Mouse (Mus musculus) embryonic facial prominence, embryonic 13.5 days (tissue): Measurements from ENCODE around the gene Oas2. TPM values are rescaled to one million over a fixed set of nuclear protein-coding genes. Genes with fewer than 3 reads are reported as not detected.

Experiments
- ATAC-seq: fragments of 200-750 bp; cut with Nextera tagmentation; 2 replicates; pipeline ENCODE4 v1.8.0; 2017; ENCODE audit warnings: low read depth; ENCODE audit not compliant: insufficient number of reproducible peaks, insufficient read depth, low FRiP score, low TSS enrichment
- H3K27ac ChIP-seq: fragments of 300-500 bp; sonication (generic); 2 replicates; pipeline ENCODE4 v1.5.1; 2015; ENCODE audit warnings: moderate library complexity, mild to moderate bottlenecking, inconsistent platforms
- H3K27me3 ChIP-seq: fragments of 300-500 bp; sonication (generic); 2 replicates; pipeline ENCODE4 v1.6.1; 2015; ENCODE audit warnings: mild to moderate bottlenecking, inconsistent platforms
- H3K36me3 ChIP-seq: fragments of 300-500 bp; sonication (generic); 2 replicates; pipeline ENCODE4 v1.6.1; 2015; ENCODE audit warnings: mild to moderate bottlenecking, inconsistent platforms
- H3K4me1 ChIP-seq: fragments of 300-500 bp; sonication (generic); 2 replicates; pipeline ENCODE4 v1.6.1; 2015; ENCODE audit warnings: inconsistent platforms
- H3K4me2 ChIP-seq: fragments of 300-500 bp; sonication (generic); 2 replicates; pipeline ENCODE4 v1.6.1; 2015; ENCODE audit warnings: moderate library complexity, mild to moderate bottlenecking, inconsistent platforms
- H3K4me3 ChIP-seq: fragments of 300-500 bp; sonication (generic); 2 replicates; pipeline ENCODE4 v1.5.1; 2015; ENCODE audit warnings: mild to moderate bottlenecking, inconsistent platforms
- H3K9ac ChIP-seq: fragments of 300-500 bp; sonication (generic); 2 replicates; pipeline ENCODE4 v1.6.1; 2015; ENCODE audit warnings: mild to moderate bottlenecking, inconsistent platforms
- H3K9me3 ChIP-seq: fragments of 300-500 bp; sonication (generic); 2 replicates; pipeline ENCODE4 v1.6.1; 2016; ENCODE audit warnings: inconsistent platforms
- whole genome bisulfite sequencing: fragments of 180-500 bp; shearing (Covaris S2); methylation state at CpG from one replicate; pipeline ENCODE4 v1.1.7; 2015; ENCODE audit warnings: mixed read lengths; 5-methylcytosine and 5-hydroxymethylcytosine counted together
- polyA plus RNA-seq: library from polyadenylated mRNA; unstranded; fragments of >200 nt; fragmentation: Nextera tagmentation; extraction: Ambion mirVana; gene quantifications from 2 replicates; pipeline ENCODE4 v1.2.1, GENCODE M21; 2015

The Oas2 gene
- polyA plus RNA-seq, 1 experiment from 2014 or later, result 0.38 TPM

DNA sequence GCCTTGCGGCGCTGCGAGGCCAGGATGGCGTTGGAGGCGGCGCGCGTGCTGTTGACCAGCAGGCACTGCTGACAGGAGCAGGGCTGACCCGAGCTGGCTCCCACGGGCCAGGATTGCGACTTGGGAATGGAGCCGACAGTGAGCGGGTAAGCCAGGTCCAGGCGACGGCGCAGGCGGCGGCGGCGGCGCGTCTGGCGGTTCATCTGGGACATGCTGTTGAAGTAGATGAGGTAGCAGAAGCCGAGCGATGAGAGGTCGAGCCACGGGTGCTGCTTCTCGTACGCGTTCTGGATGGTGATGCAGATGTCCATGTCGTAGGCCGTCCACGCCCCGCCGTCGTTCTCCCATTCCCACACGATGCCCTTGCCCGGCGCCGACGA lies 55.0 kb downstream of the Oas2 start:
- ATAC-seq, result no peak
- 0 out of 2 replicates have a peak, but pooled peaks cover 14% of the 10 kb centered on the region for H3K4me1 ChIP-seq
- peak overlapping the region; percentile 46; the same call in 1 of the 2 replicates for H3K9ac ChIP-seq
- H3K36me3 ChIP-seq, result peaks cover 7% of the 10 kb centered on the region; the same call in 1 of the 2 replicates
- no peaks in the 10 kb centered on the region for H3K9me3 ChIP-seq
- WGBS, result 6% methylated on average over 41 of the region's 41 CpGs
- H3K27ac ChIP-seq, result no peak overlapping the region
- peak overlapping the region; percentile 50 for H3K4me2 ChIP-seq
- H3K27me3 ChIP-seq, result peaks cover 77% of the 10 kb centered on the region
- peak overlapping the region; percentile 28 for H3K4me3 ChIP-seq

DNA sequence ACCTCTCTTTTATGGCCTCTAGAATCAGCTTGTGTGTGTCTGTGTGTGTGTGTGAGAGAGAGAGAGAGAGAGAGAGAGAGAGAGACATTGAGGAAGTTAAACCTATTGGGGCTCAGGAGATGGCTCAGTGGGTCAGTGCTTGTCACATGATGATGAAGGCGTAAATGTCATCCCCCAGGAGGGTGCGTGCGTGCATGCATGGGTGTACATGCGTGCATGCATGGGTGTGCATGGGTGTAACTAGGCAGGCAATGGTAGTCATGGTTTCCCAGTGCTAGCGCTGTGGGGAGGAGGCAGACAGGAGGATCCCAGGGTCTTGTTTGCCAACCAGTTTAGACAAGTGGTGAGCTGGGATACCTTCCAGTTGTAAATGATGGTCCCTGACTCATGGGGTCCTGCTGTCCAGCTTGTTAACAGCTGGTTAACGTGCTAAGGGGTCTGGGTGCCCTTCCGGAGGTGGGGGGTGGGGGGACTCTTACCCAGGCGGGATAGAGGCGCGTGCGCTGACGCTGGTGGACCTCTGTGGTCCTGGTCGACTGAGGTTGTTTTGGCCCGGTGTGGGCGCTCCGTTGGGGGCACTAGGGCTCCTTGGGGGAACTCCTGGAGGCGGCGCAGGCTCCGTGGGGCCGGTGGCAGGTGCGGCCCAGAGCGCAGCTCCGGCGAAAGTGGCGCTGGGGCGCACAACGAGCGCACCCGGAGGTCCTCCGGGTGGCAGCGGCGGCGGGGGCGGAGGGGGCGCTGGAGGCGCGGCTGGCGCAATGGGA lies 55.5 kb downstream of the Oas2 start:
- H3K4me3 ChIP-seq, result peak overlapping the region; percentile 28
- H3K36me3 ChIP-seq, result peaks cover 7% of the 10 kb centered on the region; the same call in 1 of the 2 replicates
- H3K4me2 ChIP-seq, result peak overlapping the region; percentile 50
- 0 out of 2 replicates have a peak, but pooled peaks cover 11% of the 10 kb centered on the region for H3K4me1 ChIP-seq
- ATAC-seq, result no peak
- peaks cover 74% of the 10 kb centered on the region for H3K27me3 ChIP-seq
- WGBS, result 15% methylated on average over 38 of the region's 38 CpGs
- no peak overlapping the region for H3K27ac ChIP-seq
- H3K9me3 ChIP-seq, result no peaks in the 10 kb centered on the region
- H3K9ac ChIP-seq, result peak overlapping the region; percentile 46; the same call in 1 of the 2 replicates

DNA sequence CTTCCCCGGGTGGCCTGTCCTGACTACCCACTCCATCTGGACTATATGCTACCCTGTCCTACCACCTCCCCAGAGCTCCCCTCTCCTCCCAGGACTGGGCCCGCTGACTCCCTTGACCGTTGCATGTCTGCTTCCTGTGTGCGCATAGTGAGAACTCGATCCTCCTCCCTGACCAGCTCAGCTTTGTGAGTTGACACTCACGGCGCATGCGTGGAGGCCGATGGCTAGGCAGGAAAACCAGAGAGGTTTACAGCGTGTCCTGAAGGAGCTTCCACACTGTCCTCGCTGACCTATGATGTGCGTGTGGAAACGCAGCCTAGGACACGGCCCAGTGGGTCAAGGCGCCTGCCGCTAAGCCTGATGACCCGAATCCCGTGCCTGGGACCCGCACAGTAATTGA lies 57.6 kb downstream of the Oas2 start:
- no peak for ATAC-seq

DNA sequence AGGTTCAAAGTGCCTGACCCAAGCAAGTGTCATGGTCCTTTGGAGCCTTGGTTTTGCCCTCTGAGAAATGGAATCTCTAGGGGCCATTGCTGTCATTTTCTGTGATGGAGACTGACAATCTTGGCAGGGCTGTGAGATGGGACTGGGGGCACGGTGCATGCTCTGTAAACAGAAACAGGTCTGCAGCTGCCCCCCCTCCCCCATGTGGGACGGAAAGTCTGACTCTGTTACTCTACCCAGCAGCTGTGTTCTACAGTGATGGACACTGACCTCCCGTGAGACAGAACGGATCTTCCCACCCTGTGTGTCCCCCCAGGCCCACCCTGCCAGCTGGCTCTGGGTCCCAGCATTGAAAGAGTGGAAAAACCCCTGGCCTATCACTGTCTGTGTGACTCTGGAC lies 59.2 kb downstream of the Oas2 start:
- Histone ChIP-seq H3K4me2 (no peak overlapping the region), H3K27me3 (peaks cover 55% of the 10 kb centered on the region), H3K27ac (no peak overlapping the region), H3K36me3 (peaks cover 7% of the 10 kb centered on the region; the same call in 1 of the 2 replicates), H3K9me3 (no peaks in the 10 kb centered on the region), H3K4me3 (no peak overlapping the region), H3K9ac (no peak overlapping the region), H3K4me1 (0 out of 2 replicates have a peak, but pooled peaks cover 5% of the 10 kb centered on the region)
- ATAC-seq, result no peak
- 51% methylated on average over 4 of the region's 4 CpGs for WGBS

More for the DNA sequence above, 57.6 kb downstream of the Oas2 start:
- peaks cover 7% of the 10 kb centered on the region; the same call in 1 of the 2 replicates for H3K36me3 ChIP-seq
- no peaks in the 10 kb centered on the region for H3K9me3 ChIP-seq
- H3K4me3 ChIP-seq, result no peak overlapping the region
- 74% methylated on average over 19 of the region's 19 CpGs for WGBS
- H3K4me2 ChIP-seq, result no peak overlapping the region
- no peak overlapping the region for H3K9ac ChIP-seq
- peaks cover 58% of the 10 kb centered on the region for H3K27me3 ChIP-seq
- H3K27ac ChIP-seq, result no peak overlapping the region
- H3K4me1 ChIP-seq, result 0 out of 2 replicates have a peak, but pooled peaks cover 5% of the 10 kb centered on the region

DNA sequence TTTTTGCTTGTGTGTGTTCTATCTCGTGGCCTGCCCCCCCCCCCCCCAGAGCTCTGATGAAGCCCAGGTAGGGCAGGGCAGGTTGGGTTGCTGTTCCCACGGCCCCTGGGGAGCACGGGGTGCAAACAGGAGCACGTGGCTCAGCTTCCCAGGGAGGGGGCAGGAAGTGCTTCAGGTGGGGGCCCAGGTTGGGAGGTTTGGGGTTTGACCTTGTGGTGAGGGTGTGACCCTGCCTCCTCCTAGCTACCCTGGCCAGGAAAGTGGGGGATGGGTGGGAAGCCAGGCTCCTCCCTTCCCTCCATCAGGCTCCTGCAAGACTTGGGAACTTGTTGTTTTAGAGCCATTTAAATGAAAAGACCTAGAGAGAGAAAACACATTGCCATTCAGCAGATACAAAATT lies 61.2 kb downstream of the Oas2 start:
- Histone ChIP-seq H3K9me3 (0 out of 2 replicates have a peak, but pooled peaks cover 4% of the 10 kb centered on the region), H3K4me3 (no peak overlapping the region), H3K4me2 (no peak overlapping the region), H3K27ac (no peak overlapping the region), H3K9ac (no peak overlapping the region), H3K27me3 (peaks cover 55% of the 10 kb centered on the region), H3K4me1 (no peaks in the 10 kb centered on the region), H3K36me3 (no peaks in the 10 kb centered on the region)
- ATAC-seq, result no peak
- 39% methylated on average over 4 of the region's 4 CpGs for WGBS

DNA sequence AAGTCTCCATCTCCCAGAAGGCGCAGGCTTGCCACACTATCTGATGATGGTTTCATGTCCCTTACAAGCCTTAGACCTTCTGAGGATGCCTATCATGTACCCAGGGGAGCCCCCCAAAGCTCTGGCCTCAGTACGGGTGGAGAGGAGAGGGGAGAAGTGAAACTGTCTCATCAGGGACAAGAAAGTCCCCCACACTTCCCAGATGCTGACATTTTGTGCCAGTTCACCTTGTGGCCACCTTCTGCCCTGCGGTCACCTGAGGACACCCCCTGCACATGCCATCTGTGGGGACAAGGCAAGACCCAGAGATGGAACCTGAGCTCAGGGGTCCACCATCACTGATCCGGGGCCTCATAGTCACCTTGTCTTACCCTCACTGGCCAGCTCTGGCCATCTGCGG lies 61.8 kb downstream of the Oas2 start:
- no peak for ATAC-seq
- Histone ChIP-seq H3K36me3 (no peaks in the 10 kb centered on the region), H3K4me1 (peaks cover 4% of the 10 kb centered on the region), H3K9ac (no peak overlapping the region), H3K4me3 (no peak overlapping the region), H3K27me3 (peaks cover 55% of the 10 kb centered on the region), H3K27ac (no peak overlapping the region), H3K9me3 (0 out of 2 replicates have a peak, but pooled peaks cover 4% of the 10 kb centered on the region), H3K4me2 (no peak overlapping the region)
- WGBS, result 85% methylated on average over 5 of the region's 5 CpGs

DNA sequence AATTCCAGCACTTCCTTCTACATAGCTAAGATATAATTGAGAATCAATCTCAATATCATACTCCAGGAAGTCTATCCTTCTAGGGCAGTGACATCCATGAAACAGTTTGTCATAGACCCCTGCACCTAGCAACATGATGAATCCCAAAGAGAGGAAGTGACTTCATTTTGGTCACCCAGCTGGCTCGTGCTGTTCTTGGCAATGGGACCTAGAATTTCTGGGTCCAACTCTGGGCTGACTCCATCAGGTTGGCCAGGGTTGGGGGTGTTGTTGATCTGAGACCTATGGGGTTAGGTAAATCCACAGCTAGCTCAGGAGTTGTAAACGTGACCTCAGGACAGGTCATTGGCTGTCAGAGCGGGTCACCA lies 62.2 kb downstream of the Oas2 start:
- Histone ChIP-seq H3K4me1 (peaks cover 7% of the 10 kb centered on the region), H3K9ac (no peak overlapping the region), H3K36me3 (no peaks in the 10 kb centered on the region), H3K4me3 (no peak overlapping the region), H3K9me3 (0 out of 2 replicates have a peak, but pooled peaks cover 4% of the 10 kb centered on the region), H3K4me2 (no peak overlapping the region), H3K27ac (no peak overlapping the region), H3K27me3 (peaks cover 55% of the 10 kb centered on the region)
- 84% methylated on average over 3 of the region's 3 CpGs for WGBS
- ATAC-seq, result no peak

DNA sequence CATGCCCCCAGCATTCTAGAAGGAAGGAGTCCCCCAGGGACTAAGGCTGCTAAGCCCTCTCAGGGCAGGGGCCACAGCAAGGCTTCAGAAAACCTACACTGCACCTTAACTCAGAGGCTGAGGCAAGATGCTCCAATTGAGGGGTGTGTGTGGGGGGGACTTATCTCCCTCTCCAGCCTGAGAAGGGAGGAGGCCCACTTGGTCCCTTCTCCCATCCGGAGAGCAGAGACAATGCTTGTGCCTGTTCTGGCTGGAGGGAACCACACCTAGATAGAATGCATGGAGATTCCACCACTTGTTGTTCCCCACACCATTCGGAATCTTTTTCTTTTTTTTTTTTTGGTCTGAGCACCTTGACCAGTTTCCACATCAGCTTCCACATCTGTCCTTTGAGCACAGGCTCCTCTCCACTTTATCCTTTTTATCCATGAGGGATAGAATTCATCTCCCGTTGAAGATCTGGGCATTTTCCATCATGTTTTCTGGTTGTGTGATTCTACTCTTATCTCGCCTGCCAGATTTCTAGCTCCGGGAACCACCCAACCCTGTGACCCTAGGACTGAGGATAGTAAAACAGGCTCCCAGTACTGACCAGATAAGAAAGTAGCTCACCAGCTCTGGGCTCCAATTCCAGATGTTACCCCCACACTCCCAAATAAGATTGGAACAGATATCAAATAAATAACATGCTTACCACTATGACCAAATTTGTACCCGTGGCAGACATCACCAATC lies 62.7 kb downstream of the Oas2 start:
- Histone ChIP-seq H3K36me3 (no peaks in the 10 kb centered on the region), H3K4me2 (no peak overlapping the region), H3K27ac (no peak overlapping the region), H3K9me3 (0 out of 2 replicates have a peak, but pooled peaks cover 4% of the 10 kb centered on the region), H3K4me1 (peaks cover 10% of the 10 kb centered on the region), H3K9ac (no peak overlapping the region), H3K4me3 (no peak overlapping the region), H3K27me3 (peaks cover 55% of the 10 kb centered on the region)
- WGBS, result 80% methylated on average over 6 of the region's 6 CpGs
- ATAC-seq, result no peak

DNA sequence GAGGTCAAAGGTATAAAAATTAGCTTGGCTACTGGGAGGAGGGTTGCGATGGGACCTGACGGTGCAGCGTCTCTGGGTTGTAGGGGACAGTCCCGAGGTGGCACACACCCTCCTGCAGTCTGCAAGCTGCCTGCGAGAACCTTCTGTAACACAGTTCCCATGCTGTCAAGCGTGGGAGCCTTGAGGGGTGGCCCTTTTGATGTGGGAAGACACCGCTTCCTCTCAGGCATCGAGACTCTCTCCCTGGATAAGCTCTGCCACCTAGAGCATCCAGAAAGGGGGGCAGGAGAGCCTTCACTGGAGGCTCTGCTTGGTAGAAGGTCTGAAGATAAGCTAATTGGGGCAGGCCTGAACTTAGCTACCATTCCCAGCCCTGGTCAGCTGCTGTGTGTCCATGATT lies 64.0 kb downstream of the Oas2 start:
- Histone ChIP-seq H3K4me2 (no peak overlapping the region), H3K9ac (no peak overlapping the region), H3K27me3 (peaks cover 53% of the 10 kb centered on the region), H3K27ac (no peak overlapping the region), H3K9me3 (0 out of 2 replicates have a peak, but pooled peaks cover 4% of the 10 kb centered on the region), H3K36me3 (no peaks in the 10 kb centered on the region), H3K4me1 (peaks cover 13% of the 10 kb centered on the region), H3K4me3 (no peak overlapping the region)
- WGBS, result 77% methylated on average over 8 of the region's 8 CpGs
- no peak for ATAC-seq

DNA sequence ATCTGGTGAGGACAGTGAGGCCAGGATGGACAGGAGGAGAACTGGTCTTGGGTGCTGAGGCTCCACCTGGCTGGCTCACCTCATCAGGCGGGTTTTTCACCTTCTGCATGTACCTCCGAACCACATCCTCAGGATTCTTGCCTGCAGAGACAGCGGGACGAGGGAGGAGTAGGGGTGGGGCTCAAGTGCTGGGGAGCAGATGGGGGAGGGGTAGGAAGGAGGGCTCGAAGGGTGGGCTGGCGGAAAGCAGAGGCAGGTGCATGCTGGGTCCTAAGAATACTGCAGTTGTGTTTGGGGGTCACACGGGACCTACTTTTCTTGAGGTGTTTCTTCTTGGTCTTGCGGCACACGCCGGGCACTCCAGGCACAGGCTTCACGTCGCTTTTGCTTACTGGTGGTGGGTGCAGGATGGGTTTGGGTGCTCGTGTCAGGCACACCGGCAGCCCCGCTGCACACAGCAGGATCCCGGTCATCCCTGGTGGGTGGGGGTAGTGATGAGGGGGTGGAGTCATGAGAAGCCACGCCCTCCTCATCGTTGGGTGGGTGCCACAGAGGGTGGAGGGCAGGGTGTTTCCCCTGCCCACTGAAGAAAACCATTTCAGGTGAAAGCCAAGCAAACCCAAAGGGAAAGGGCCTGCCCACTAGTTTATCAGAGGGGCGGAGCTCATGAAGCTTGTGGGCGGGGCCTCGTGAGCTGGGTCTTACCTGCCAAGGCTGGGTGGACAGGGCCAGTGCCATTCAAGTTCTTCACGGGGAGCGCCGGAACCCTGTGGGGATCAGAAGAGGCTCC lies 66.5 kb downstream of the Oas2 start:
- Histone ChIP-seq H3K4me3 (no peak overlapping the region), H3K4me2 (peak overlapping the region; percentile 22; the same call in 1 of the 2 replicates), H3K9me3 (0 out of 2 replicates have a peak, but pooled peaks cover 4% of the 10 kb centered on the region), H3K9ac (no peak overlapping the region), H3K36me3 (no peaks in the 10 kb centered on the region), H3K27ac (no peak overlapping the region), H3K4me1 (peaks cover 25% of the 10 kb centered on the region), H3K27me3 (peaks cover 53% of the 10 kb centered on the region)
- 9% methylated on average over 24 of the region's 24 CpGs for WGBS
- ATAC-seq, result no peak

DNA sequence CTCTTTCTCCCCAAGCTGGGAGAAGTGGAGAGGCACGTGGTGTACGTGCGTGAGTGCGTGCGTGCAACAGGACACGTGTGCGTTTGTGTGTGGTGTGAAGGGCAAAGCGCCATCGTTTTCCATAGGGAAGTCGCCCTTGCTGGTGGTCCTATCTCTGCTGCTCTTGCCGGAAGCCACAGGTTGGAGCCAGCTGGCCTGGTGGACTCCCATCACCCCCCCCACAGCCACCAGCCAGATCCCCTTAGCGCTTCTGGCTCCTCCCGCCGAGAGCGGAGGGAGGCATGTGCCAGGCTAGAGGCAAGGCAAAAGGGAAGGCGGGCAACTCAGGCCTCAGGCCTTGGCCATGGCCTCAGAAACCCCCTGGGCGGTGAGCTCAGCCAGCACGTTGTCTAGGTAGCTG lies 68.7 kb downstream of the Oas2 start:
- Histone ChIP-seq H3K27ac (no peak overlapping the region), H3K27me3 (peaks cover 45% of the 10 kb centered on the region), H3K4me1 (peaks cover 25% of the 10 kb centered on the region), H3K9ac (no peak overlapping the region), H3K36me3 (no peaks in the 10 kb centered on the region), H3K9me3 (0 out of 2 replicates have a peak, but pooled peaks cover 4% of the 10 kb centered on the region), H3K4me3 (no peak overlapping the region), H3K4me2 (0 out of 2 replicates have a peak overlapping the region, but pooled peaks have one; percentile 62)
- ATAC-seq, result no peak
- WGBS, result 85% methylated on average over 18 of the region's 18 CpGs
